Mouse (Mus musculus) gastrocnemius, postnatal 4 days (tissue): Measurements from ENCODE around the gene Cldn9. TPM values are rescaled to one million over a fixed set of nuclear protein-coding genes. Genes with fewer than 3 reads are reported as not detected.
A peak's percentile ranks its signal among the peaks of the same experiment; 100 is the strongest.

ENCODE experiments used
- DNase-seq, 2 experiments: peaks; one replicate each; pipeline ENCODE4 v3.0.0; 2021 to 2022; ENCODE audit warnings: low spot score in 2 of 2, mixed read lengths in 2 of 2
- long read RNA-seq, 2 experiments: library from polyadenylated mRNA; stranded (forward); transcript quantifications; one replicate each; pipeline ENCODE4 v2.0.0; 2021
- total RNA-seq, 2 experiments: library from RNA; stranded (reverse); gene quantifications; 2 replicates each; pipeline ENCODE4 v1.2.3; 2021

Cldn9 gene
- under 1 TPM; 0.61 to 0.91 TPM for total RNA-seq
- long read RNA-seq, experiment 1, result 0 reads
- long read RNA-seq, experiment 2, partial matches to known transcripts, result 0 of 1 reads
- long read RNA-seq, experiment 2, other reads (novel, unspliced or antisense), result 0 of 1 reads

DNA sequence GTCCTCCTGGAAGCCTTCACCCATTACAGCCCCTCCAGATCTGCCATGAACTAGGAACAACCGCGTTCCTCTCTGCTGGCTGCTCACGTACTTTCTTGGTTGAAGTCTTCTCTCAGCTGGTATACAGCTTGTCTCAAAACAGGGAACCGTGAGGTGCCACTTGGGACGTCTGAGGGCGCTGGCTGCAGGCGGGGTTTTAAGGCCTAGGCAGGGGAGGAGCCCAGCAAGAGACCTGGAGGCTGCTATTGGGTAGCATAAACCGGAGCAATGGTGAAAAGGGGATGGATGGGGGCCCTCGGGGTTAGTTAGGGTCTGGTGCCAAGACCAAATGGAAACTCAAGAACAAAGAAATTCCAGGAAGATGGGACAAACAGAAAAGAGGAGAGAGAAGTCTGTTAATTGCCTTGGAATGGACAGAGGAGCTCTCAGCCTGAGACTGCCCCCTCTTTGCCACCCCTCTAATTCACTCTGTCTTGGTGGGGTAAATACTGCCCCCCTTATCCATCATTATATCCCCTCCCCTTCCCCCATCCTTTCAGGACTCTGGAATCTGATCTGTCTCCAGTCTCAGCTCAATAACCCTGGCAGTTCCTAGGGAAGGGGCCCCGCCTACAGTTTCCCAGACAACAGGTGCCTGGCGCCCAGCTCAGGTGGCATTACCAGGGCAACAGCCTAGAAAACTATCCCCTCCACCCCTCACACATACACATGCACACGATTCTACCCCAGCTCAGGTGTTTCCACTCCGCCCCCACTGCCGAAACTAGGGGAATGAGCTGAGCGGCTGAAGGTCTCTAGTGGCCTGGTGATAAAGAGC is at the start of gene Cldn9:
Cldn9 (minus strand) TSS at position 171 of the 817 bp plus-strand sequence.
- DNase-seq, result no peak

DNA sequence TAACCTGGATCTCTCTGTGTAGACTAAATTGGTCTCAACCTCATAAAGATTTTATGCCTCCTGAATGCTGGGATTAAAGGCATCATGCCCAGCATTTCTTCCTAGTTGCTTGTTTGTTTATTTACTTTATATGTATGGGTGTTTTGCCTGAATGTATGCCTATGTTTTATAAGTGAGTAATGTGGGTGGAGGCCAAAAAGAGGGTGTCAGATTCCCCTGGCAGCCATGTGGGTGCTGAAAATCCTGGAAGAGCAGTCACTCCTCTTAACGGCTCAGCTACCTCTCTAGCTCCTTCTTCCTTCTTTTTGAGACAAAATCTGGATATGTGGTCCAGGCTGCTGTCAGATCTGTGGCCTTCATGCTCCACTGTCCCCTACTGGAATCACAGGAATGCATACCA is 46.6 kb upstream of the Cldn9 start:
- no peak for DNase-seq

DNA sequence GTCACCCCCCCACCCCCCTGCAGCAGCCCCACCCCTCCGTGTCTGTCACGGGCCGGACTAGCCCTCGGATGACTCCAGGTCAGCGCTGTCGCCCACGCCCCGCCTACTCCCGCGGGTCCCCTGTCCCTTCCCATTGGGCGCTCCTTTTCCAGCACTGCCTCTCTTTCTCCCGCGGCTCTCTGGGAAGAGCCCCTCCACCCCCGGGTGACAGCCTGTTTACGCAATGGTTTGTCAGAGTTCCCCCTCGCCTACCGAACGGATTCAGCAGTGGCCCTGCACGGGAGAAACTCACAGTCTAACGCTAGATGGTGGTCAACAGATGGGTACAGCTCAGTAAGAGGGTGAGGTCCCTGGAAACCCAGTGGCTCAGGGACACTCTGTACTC is 42.9 kb upstream of the Cldn9 start:
- peak; percentile 78 to 85 for DNase-seq

DNA sequence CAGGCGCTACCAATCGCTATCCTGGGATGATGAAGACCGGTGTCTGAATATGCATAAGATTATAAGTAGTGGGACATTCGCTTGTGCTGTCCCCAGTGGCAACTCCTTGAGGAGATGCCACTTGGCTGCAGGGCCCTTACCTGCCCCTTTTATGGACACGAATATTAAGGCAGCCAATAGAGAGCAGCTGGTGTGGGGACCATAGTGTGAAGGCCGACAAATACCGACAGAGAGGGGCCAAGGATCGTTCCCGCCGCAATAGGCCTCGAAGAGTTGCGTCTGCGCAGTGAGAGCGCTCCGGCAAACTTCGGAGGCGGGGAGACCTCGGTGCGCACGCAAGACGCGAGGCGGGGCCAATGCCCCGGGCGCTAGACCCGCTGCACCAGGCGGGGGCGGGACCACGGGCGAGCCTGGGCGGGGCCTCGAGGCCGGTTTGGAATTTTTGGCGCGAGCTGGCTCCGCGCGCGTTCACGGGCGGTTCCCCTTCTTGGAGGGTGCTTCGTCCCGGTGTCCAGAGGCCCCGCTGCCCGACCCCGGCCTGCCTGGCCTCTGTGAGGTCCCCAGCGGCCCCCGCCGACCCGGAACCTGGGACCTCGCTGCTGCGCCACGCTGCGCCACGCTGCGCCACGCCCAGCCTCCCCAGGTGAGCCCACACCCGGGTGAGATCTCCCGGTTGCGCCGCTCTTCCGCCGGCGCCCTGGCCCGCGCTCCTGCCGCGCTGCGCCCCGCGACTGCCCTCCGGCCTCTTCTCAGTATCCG is 42.4 kb upstream of the Cldn9 start, which contains the start of gene Pkmyt1:
Pkmyt1 (plus strand) TSS at position 338 of the 759 bp plus-strand sequence.
- DNase-seq, result peak; percentile 97 to 98

- DNase-seq, result no peak
Measured at GRCm38 (mm10) chr17:23725477-23725876, 41.7 kb upstream of the Cldn9 start.

DNA sequence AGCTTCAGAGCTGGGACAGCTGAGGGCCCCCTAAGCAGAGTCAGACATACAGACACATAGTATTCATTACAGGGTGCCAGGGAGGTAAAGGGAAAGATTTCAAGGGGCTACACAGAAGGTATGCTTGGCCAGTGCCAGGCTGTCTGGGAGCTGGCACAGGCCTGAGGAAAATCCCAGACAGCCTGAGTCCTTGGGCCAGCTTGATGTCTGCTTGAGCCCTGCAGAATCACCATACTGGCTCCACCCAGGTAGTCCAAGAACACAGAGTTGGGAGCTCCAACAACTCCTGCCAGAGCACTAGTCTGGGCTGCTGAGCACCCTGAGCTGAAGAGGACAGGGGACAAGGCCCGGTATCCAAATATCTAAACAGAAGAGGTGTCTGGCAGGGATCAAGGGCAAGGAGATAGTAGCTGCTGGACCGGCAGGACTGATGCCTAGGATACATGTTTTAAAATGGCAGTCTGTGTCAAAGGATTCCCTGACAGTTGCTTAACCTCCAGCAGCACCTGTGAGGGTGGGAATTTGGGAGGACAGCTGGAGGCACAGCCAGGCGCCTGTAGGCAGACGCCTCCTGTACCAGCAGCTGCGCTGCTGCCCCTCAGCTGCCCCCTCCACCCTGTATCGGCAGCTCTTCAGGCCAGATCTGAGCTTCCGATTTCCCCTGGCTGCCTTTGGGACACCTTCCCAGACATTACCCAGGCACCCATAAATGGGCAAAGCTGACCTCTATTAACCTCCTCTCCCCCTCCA is 38.7 kb upstream of the Cldn9 start, which contains the start of gene 1520401A03Rik:
1520401A03Rik (minus strand) TSS at position 408 of the 750 bp plus-strand sequence.
- no peak for DNase-seq

DNA sequence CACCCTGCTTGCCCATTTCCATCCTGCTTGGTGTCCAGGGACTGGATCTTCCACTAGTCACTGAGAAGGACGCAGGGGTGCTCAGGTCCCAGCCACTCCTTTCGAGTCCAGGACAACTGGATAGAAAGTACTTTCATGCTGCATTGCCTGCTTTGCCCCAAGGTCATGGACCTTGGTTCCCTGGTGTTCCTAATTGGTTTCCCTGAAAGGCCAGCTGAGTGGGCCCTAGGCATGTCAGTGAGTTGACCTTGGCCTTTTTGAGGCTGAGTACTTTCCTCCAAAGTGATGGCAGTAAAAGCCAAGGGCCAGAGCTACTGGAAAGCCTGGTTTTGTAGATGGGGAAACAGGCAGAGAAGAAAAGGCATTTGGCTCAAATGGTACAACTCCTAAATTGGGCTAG is 38.1 kb upstream of the Cldn9 start:
- no peak for DNase-seq

- no peak for DNase-seq
Measured at GRCm38 (mm10) chr17:23719455-23719854, 35.6 kb upstream of the Cldn9 start.

GRCm38 (mm10) chr17:23717003-23717402 is 33.2 kb upstream of the Cldn9 start:
- DNase-seq, result no peak

DNA sequence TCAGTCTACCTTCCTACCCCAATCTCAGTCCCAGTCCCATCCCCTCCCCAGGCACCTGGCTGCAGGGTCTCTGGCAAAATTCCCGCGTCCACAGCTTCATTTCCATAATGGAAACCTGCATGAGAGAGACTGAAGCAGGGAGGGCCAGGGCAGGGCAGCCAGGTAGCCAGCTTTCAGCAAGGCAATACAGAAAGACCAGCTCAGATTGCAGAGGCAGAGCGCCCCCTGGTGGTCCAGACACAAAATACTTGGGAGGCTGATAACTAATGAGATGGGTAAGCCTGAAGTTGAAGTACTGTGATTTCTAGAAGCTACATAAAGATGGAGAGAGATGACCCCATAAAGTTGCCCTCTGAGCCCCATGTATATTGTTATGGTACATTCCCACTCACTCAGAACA is 22.4 kb upstream of the Cldn9 start:
- peak; percentile 64 to 73 for DNase-seq

GRCm38 (mm10) chr17:23705525-23706104 is 21.8 kb upstream of the Cldn9 start:
- no peak for DNase-seq

GRCm38 (mm10) chr17:23704741-23705140 is 20.9 kb upstream of the Cldn9 start:
- no peak for DNase-seq

- DNase-seq, result no peak
Measured at GRCm38 (mm10) chr17:23703301-23703700, 19.5 kb upstream of the Cldn9 start.

DNA sequence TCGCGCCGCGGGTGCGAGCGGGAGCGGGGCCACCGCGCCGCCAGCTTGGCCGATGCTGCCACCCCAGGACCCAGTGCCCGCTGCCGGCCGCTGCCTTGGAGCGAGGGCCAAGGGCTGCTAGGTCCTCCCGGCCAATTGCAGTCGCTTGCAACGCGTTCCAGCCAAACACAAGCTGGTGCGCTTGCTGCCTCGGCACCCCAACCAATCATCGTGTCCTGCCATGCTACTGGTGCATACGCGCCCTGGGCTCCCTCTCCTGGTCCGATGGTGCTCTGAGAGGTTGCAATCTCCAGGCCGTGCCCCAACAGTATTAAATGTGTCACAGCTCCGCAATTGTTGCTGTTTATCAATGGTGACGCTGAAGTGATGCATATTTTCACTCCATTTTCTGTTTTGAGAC is 16.3 kb upstream of the Cldn9 start:
- DNase-seq, result peak; percentile 75 to 88

DNA sequence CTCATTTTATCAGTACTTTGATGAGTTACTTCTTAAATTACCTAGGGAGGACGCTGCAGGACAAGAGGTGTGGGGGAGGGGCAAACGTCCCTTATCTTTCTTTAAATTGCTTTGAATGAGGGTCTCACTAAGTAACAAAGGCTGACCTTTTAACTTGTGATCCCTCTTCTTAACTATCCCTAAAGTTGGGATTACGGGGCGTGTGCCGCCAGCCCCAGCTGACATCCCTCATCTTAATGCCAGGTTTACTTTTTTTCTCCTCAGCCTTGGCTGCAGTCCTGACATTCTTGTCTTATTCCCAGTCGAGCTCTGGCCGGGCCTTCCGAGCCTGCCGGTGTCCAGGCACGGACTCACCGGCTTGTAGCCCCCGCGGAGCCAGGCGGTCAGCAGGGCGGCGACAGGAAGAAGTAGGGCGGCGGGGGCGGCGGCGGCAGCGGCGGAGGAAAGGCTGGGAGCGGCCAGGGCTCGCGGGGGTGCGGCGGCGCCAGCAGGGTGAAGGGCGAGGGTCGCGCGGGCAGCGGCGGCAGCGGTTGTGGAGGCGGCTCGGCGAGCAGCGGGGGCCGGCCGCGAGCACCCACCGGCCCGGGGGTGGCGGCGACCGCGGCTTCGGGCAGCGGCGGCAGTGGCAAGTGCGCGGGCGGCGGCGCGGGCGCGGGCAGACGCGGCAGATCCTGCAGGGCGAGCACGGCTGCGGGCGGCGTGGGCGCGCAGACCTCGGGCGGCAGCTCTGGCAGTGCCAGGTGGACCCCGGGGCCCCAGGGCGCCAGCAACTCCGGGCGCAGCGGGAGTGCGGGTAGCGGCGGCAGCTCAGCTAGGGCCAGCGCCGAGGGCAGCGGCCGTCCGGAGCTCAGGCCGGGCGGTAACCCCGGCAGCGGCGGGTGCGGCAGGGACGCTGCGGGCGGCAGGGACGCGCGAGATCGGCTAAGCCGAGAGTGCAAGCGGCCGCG is 15.6 kb upstream of the Cldn9 start:
- DNase-seq, result peak in 1 of 2 experiments; percentile 41

DNA sequence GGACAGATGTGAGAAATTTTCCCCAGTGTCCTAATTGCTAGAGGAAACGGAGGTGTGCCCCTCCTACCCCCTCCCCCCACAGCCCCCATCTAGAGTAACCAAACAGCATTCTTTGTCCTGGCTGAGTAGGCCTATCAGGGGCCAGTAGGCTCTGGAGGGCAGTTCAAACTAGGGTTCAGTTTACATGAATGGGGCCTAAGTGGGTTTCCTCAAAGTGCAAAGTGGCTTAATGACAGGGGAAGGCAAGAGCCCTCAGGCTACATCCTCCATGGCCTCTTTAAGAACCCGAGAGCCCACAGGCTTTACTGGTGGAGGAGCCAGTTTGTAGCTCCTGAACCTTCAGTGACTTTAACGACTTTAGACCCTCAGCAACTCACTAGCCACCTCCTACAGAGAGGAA is 12.0 kb upstream of the Cldn9 start:
- DNase-seq, result no peak

GRCm38 (mm10) chr17:23694491-23694890 is 10.7 kb upstream of the Cldn9 start:
- DNase-seq, result no peak

DNA sequence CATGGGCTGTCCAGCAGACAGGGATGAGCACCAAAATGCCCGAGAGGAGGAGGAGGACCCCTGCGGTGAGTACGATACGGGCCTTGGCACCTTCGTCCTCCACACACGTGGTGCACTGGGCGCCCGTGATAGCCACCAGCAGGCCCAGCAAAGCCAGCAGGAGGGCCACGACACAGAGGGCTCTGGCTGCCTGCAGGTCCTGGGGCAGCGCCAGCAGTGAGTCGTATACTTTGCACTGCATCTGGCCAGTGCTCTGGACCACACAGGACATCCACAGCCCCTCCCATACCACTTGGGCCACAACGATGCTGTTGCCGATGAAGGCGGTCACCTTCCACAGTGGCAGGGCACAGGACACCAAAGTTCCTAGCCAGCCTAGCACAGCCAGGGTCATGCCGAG is 600 bp downstream of the Cldn9 start:
- peak in 1 of 2 experiments; percentile 20 for DNase-seq

GRCm38 (mm10) chr17:23682530-23682929 is 1.3 kb downstream of the Cldn9 start:
- DNase-seq, result no peak

- no peak for DNase-seq
Measured at GRCm38 (mm10) chr17:23682092-23682491, 1.7 kb downstream of the Cldn9 start.
